ENCODE assay signal across 25 mouse cellular contexts in genomic region chr9:62990134-62990533, GRCm38 (mm10).
"Had no signal": no experiment of that assay in that cellular context is flagged by ENCODE, and none has a peak within 500 bp of the region (broad histone marks: within the 10 kb centered on the region; RNA-seq: fewer than 3 reads in every experiment).

No protein-coding gene starts in this region.

- H3K4me1 ChIP-seq: embryonic facial prominence, embryonic 10.5 days; embryonic facial prominence, embryonic 12.5 days; embryonic facial prominence, embryonic 13.5 days; embryonic facial prominence, embryonic 15.5 days; forebrain, embryonic 10.5 days; forebrain, embryonic 12.5 days; forebrain, embryonic 13.5 days; forebrain, embryonic 15.5 days had no signal

- H3K27ac ChIP-seq: embryonic facial prominence, embryonic 10.5 days; embryonic facial prominence, embryonic 12.5 days; embryonic facial prominence, embryonic 13.5 days; embryonic facial prominence, embryonic 15.5 days; forebrain, embryonic 10.5 days; forebrain, embryonic 12.5 days; forebrain, embryonic 13.5 days; forebrain, embryonic 15.5 days; gastrocnemius, adult 2 months; heart, adult 2 months had no signal

- H3K27me3 ChIP-seq: embryonic facial prominence, embryonic 12.5 days; embryonic facial prominence, embryonic 13.5 days; embryonic facial prominence, embryonic 15.5 days; forebrain, embryonic 12.5 days; forebrain, embryonic 13.5 days; forebrain, embryonic 15.5 days had no signal

- H3K4me3 ChIP-seq: embryonic facial prominence, embryonic 10.5 days; embryonic facial prominence, embryonic 12.5 days; embryonic facial prominence, embryonic 13.5 days; embryonic facial prominence, embryonic 15.5 days; erythroblast, embryonic 14.5 days; forebrain, embryonic 10.5 days; forebrain, embryonic 12.5 days; forebrain, embryonic 13.5 days; forebrain, embryonic 15.5 days; gastrocnemius, adult 2 months; heart, adult 2 months had no signal

- H3K9me3 ChIP-seq: embryonic facial prominence, embryonic 10.5 days; embryonic facial prominence, embryonic 12.5 days; embryonic facial prominence, embryonic 13.5 days; embryonic facial prominence, embryonic 15.5 days; forebrain, embryonic 10.5 days; forebrain, embryonic 12.5 days; forebrain, embryonic 13.5 days; forebrain, embryonic 15.5 days had no signal

- H3K9ac ChIP-seq: embryonic facial prominence, embryonic 12.5 days; embryonic facial prominence, embryonic 13.5 days; embryonic facial prominence, embryonic 15.5 days; forebrain, embryonic 12.5 days; forebrain, embryonic 13.5 days; forebrain, embryonic 15.5 days; forebrain, postnatal 0 days had no signal

- H3K36me3 ChIP-seq: embryonic facial prominence, embryonic 10.5 days; embryonic facial prominence, embryonic 12.5 days; embryonic facial prominence, embryonic 13.5 days; embryonic facial prominence, embryonic 15.5 days; forebrain, embryonic 10.5 days; forebrain, embryonic 12.5 days; forebrain, embryonic 15.5 days had no signal

- DNase-seq: cerebellum, adult 8-10 months; cerebellum, adult 9-10 months; cerebellum, adult 9-11 months; cerebellum, postnatal 10 days; cerebellum, postnatal 14 days; cerebellum, postnatal 25 days; cerebellum, postnatal 36 days; embryo, embryonic 11 days; forebrain, postnatal 0 days; gastrocnemius, adult 2 months; gastrocnemius, postnatal 10 days; gastrocnemius, postnatal 14 days; gastrocnemius, postnatal 25 days; gastrocnemius, postnatal 36 days; heart, adult 18-20 months; heart, adult 2 months had no signal
